Mouse (Mus musculus): ENCODE measurements at regions not wholly inside any gene's neighbourhood (a gene's known extent, or its start where the extent isn't known, plus 50 kb on each side); places are given as distances from the start of the nearest gene placed in this dataset.
"Not testable (repeated sequence)": the region's sequence is repeated elsewhere in the genome, so short reads cannot be mapped to it uniquely, and the experiment has no call there.

DNA sequence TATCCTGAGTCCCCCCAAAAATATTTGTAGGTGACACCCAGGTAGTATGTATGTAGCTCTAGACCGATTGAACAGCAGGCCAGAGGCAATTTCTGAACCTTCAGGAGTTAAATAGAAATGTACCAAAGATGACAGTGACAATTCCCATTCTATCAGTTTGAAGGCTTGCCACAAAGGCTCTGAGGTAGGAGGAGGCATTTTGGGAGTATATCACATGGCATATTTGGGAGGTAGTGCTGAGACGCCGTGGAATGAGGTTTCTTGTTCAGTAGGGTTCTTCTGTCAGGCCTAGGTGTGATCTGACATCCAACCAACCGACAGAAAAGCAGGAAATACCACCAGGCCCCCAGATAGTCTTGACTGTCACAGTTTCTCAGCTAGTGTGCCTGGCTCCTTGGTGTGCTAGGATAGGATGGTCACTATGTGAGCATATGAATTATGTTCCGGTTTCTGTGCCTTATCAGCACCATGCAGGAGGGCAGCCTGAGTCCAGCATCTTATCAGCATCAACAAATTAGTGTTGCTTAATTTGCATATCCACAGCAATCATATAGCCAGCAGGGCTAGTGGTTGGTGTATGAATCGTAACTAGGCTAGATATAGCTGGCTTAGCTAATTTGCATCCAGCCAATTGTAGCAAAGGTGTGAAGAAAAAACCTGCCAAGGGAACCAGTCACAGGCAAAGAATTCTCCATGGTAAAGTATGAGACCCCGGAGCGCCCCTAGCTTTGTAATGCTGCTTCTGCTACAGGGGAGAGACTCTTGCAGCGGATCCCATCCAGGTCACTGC is 136.3 kb upstream of the Bcor start:
- DNase-seq (ENCODE audit: low read depth), result no peak

DNA sequence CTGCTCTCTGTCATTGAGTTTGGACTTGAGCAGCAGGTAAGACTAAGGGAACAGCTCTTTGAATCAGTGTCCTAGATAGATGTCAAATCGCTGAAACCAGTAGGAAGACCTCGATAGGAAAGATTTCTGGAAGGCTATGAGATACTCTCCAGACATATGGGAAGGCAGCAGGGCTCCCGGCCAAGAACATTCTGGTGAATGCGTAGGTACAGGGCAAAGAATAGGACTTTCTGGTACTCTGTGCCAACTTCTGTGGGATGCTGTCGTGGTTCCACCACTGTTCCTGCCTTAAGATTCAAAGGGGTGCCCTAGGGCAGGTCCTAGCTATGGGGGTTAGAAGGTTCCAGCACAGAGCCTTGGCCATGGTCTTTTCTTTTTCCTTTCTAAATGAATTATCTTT is 138.5 kb upstream of the Bcor start:
- no peak for DNase-seq (ENCODE audit: low read depth)

DNA sequence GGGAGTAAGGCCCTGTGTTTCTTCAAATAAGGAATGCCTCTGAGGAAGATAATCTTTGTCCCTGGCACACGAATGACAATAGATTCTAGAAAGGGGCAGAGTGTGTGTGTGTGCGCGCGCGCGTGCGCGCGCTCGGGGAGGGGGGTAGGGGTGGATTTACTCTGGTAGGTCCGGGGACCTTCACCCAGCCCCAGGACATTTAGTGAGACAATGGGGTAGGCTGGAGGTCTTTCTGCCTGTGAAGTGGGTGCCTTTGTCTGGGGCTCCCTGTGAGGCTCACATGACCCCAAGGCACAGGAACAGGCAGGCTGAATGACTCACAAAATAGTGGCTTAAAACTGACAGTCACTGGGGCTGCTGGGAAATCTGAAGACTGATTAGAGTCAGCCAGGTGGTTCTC is 139.1 kb upstream of the Bcor start:
- no peak for DNase-seq (ENCODE audit: low read depth)

DNA sequence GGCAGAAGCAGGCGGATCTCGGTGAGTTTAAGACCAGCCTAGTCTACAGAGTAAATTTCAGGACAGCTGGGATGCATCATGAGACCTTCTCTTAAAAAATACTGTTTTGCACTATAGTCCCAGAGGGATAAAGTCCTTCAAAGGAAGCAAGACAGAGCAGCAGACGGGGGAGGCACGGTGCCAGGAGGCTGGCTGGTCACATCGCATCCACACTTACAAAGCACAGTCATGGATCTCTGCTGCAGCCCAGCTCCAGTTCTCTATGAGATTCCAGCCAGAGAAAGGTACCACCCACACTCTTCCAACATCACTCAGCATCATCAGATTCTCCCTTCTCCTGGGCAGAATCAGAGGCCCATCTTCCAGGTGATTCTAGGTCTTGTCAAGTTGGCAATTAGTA is 144.5 kb upstream of the Bcor start:
- DNase-seq (ENCODE audit: low read depth), result no peak

DNA sequence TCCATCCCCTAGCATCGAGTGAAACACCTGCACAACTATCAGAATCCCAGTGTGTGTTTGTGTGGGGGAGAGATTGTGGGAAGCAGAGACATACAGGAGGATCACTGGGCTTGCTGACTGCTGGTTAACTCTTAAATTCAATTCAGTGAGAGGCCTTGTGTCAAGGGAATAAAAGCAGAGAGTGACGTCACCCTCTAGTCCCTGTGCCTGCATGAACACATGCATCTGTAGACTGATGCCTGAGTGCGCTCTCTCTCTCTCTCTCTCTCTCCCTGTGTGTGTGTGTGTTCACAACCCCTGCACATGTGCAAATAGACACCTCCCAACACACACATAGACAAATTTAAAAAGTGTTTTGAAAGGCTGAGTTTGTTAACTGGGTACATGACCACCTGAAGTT is 146.8 kb upstream of the Bcor start:
- no peak for DNase-seq (ENCODE audit: low read depth)

DNA sequence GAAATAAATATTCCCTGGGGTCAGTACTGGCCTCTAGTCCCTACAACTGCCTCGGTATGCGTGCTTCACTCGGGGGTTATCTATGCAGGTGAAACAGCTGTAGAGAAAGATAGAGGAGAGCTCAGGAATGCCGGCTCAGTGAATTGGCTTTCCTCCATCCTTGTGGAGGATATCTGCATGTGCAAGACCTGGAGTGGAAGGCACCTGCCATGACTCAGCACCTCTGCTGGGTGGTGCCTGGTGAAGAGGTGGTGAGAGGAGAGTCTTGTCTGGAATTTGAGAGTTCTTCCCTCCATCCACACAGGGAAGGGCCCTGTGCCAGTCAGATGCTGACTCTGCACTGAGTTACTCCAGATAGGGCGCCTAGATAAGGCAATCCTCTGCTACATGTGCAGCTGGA is 152.4 kb upstream of the Bcor start:
- no peak for DNase-seq (ENCODE audit: low read depth)

DNA sequence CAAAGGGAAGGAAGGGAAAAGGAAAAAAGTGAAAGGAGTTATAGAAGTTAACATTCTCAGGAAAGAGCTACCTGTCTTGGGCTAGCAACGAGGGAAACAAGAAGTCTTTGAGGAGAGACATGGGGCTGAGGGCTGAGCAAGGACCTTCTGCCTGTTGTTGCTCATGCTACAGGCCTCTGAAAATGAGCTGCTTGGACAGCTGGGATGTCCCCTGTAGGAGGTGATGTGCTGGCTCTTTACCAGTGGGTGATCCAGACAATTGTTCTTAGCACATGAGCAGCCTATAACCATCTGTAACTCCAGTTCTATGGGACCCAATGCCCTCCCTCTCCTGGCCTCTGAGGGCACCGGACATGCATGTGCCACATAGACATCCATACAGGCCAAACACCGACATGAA is 155.5 kb upstream of the Bcor start:
- DNase-seq (ENCODE audit: low read depth), result no peak

DNA sequence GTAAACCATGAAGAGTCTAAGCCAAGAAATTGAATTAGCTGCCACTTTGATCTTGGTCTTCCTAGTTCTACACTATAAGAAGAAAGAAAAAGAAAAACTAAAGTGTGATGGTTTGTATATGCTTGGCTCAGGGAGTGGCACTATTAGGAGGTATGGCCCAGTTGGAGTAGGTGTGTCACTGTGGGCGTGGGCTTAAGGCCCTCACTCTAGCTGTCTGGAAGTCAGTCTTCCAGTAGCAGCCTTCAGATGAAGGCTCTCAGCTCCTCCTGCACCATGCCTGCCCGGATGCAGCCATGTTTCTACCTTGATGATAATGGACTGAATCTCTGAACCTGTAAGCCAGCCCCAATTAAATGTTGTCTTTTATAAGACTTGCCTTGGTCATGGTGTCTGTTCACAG is 157.3 kb upstream of the Bcor start:
- not testable (repeated sequence) for DNase-seq (ENCODE audit: low read depth)

DNA sequence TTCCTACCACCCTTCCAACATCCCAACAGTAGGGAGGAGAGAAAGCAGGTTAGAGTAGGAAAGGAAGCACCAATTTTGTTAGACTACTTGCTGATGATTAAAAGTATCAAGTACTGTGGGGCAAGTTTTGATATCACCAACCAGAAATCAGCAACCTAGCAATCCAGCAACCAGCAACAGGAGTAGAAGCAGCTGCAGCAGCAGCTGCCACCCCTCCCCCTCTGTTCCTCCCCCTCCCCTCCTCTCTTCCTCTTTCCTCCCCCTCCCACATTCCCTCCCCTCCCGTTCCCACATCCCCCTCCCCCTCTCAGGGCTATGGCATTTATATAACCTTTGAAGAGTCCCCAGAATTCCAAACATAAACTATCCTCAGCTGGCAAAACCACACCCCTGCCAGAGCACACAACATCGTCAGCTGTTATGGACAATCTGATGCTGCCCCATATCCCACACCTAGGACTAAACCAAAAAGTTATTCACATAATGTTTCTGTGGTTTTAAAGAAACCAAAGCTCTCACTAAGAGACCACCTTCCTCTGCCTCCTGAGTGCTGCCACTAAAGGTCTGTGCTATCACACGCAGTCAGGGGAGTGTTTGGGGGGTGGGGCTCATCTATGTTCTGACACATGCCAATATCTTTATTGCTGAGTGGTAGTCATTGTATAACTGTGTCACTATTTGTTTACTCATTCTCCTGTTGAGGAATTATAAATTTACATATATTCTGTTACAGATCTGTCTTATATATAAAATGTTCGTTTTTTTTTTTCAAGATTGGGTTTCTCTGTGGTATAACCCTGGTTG is 158.9 kb upstream of the Bcor start:
- DNase-seq (ENCODE audit: low read depth), result no peak

DNA sequence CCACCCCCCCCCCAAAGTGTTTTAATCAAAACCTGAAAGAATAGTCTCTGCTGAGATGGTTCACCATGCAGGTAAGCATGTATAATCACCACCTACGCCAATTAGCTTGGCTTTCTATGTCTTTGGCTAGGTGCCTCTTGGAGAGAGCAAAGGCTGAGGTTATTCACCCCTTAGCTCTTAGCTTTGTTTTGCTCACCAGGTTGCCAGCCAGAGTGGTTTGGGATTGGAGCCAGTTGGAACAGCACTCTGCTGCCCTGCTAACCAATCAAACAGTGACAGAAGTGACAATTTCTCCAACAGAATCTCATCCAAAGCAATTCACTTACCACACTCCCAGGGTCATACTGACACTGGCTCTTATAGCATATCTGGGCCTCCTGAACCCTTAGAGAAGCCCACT is 162.3 kb upstream of the Bcor start:
- DNase-seq (ENCODE audit: low read depth), result peak; percentile 40

DNA sequence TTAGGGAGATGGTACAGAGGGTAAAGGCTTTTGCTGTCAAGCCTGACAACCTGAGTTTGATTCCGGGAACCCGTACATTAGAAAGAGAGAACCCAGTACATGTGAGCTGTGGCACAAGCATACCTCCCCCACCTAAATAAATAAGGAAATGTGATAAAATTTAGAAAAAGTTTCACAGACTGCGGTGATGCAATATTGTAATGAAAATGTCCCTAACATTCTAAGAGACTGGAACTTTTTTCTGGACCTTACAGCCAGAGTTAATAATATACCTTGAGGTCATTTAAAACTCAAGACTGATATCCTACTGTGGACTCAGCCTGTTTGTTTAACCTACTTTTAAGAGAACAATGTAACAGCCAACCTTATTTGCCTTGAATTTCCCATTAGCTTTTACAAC is 163.1 kb upstream of the Bcor start:
- DNase-seq (ENCODE audit: low read depth), result no peak

DNA sequence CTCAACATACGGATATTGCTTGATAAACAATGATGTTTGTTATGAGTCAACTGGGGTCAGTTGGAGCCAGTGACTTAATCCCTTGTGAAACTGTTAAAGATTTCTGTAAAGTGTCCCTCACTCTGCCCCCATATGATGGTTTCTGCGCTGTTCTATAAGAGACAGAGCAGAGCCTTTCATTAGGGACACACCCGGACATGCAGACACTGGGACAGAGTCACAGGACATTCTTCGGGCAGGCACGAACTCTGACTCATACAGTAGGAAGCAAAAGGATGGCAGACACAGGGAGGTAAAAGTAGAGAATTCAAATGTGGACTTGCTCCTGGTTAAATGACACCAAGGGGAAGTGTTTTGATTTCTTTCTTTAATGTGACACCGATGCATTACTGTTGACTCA is 163.7 kb upstream of the Bcor start:
- no peak for DNase-seq (ENCODE audit: low read depth)

DNA sequence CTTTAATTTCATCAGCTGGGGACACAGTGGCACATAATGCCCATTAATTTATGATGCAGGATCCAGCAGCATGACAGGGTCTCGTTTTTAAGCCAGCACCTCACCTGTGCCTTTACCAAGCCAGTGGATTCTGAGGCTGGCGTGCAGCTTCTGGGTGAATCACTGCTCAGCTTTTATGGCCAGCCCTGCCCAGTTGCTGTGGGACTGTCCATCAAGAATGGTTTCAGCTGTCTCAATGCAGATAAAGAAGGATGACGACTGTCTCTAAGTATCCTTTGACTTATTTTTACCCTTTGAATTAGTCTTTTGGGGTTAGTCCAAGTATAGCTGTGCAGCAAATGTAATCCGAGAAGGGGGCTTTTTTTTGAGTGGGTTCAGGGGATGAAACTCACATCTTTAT is 167.3 kb upstream of the Bcor start:
- DNase-seq (ENCODE audit: low read depth), result no peak

DNA sequence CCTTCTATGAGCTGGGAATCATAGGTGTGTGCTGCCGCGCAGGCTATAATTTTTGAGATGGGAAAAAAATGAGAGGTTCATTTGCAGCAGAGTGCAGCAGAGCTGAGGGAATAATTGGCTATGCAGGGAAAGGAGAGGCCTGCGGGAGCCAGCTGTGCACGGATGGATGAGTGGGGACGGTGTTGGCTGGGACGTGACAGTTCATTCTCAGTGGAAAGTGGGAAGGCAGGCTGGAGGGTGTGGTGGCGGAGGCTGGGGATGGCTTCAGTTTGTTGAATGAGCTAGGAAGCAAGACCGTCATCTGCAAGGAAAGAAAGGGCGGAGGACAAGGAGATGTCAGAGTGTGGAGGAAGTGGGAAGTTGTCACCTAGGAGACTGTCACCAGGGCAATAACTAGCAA is 180.4 kb upstream of the Bcor start:
- no peak for DNase-seq (ENCODE audit: low read depth)

DNA sequence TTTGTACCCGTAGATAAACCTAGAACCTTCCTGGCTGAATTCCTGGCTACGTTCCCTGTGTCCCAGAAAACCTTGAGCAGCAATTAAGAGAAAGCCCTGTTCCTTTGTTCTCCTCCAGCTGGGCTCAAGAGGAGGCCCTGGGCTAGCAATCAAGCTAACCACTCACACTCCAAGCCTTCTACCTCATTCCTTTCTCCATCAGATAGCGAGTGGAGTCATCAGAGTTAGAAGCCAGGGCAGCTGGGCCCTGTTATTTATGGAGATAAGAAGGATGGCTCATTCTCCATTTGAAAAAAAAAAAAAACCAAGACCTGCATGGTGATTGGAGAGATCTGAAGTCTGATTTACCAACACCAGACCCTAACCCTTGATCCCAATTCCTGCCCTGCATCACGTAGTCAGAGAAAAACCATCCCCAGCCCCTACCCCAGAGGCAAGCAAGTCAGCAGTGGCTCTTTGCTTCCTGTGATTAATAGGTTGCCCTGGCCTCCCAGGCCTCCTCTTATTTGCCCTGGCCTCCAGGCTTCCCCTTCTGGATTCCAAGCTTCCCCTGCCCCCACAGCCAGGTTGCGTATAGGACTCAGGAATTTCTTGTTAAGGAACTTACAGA is 181.3 kb upstream of the Bcor start:
- DNase-seq (ENCODE audit: low read depth), result no peak

DNA sequence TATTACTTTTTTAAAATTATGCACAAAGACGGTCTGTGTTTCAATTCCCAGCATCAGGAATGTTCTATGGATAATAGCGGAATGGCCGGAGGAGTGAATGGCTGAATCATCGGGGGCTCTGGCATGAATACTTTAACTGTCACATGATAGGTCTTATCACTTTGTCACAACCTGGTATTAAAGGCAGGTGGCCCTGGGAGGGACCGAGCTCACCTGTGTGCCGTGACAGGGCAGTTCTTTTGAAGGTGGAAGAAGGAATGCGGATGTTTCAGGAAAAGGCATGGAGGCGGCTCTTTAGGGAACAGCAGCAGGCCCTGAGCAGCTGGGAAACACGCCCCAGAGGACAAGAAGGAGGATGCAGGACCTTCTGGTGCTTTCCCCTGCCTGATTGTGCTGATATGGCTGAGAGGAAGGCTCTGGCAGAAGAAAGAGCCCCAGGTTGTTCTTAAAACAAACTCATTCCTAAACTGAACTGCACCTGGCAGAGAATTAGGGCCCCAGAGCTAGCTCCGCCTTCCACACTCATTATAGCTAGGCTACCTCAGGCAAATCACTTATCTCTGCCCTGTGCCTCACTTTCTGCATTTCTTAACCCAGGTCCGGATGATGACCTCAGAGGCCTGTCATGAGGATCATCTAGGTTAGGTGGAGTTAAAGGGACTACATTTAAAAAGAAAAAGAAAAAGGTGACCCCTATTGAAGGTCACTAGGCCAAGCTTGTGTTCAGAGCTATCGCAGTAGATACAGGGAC is 184.8 kb upstream of the Bcor start:
- DNase-seq (ENCODE audit: low read depth), result no peak

DNA sequence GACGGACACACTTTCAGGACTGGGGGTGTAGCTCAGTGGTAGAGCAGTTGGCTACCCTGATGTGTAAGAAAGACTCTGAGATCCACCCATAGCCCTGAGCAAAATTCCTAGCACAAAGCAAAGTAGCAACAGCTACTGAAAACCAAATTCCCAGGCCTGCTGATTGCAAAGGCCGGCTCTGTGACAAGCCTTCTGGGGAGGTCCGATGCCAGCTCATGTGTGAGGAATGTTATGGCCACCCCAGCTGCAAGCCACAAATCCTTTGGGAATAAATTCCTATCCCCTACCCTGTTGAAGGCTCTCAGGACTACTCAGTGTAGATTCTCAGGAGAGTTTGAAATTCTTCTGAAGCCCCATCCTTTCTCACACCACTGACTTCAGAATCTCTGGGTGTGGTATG is 186.7 kb upstream of the Bcor start:
- DNase-seq (ENCODE audit: low read depth), result no peak

DNA sequence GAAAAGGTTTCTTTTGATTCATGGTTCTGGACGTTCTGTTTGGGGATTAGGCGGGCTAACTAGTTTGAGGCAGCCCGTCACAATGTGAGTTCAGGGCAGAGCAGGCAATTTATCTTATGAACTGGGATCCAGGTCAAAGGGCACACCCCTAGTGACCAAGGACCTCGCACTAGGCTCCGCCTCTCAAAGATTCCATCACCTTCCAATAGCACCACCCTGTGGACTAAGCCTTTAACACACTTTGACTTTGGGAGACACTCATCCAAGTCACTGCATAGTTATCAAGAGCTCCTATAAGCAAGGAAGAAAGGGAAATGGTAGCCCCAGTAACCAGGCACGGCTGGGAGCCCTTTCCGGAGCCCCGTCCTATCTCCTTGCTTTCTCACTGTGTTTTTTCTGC is 188.0 kb upstream of the Bcor start:
- no peak for DNase-seq (ENCODE audit: low read depth)

DNA sequence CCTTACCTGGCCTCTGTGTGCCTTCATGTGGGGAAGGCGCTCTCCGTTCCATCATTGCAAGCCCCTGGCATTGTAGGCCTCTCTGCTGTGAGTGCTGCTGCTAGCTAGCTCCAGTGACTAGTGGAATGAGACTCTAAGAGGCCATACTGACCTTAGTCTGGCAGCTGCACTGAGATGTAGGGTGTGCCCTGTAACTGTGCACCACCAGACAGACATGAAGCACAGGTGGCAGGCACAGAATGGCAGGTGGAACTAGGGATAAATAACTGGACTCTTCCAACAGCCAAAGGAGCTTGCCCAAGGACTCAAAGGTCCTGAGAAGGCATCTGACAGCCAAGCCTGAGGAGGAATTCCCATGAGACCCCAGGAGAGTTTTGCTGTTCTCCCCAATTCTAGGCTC is 194.7 kb upstream of the Bcor start:
- DNase-seq (ENCODE audit: low read depth), result no peak

DNA sequence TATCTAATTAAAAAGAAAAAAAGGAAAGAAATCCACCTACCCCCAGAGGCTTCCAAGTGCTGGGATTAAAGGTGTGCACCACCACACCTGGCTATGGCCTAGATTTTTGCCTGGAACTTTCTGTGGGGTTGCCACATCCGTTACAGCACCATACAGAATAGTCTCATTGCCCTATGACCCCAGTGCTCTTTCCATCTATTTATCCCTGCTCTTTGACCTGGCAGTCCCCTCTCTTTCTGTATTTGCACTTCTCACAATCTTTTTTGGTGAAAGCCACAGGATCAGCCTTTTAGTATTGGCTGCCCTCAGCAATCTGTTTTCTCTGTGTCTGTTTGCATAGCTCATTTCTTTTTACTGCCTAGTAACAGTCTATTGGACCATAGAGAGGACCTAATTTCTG is 197.9 kb upstream of the Bcor start:
- no peak for DNase-seq (ENCODE audit: low read depth)

DNA sequence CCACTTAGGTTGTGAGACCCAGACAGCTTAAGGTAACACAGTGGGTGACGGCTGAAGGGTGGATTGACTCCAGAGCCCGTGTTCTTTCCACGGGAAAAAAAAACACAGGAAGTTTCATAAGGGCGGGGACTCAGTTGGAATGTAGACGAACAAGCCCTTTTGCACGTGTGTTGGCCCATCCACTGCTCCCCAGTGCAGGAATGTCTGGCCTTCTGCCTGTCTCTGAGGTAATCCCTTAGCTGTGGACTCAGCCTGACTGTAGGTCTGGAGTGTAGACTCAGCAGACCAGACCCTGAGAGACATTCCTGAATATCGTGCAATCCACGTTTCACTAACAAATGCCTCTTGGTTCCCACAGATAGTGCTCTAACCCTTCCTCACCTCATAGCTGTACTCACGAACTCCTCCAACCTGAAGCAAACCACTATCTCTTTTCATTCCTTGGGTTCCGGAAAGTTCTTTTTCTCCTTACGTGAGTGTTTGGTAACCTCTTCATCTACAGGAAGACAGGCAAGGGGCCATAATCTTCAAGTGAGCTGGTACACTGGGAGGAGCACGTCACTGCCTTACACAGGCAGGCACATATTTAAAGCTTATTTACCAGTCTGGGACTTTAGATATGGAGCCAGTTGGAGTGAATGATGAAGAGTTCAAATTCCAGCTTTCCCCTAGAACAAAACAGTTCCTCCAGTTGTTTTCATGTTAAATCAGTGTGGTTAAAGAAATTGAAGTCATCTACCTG is 205.6 kb upstream of the Bcor start:
- no peak for DNase-seq (ENCODE audit: low read depth)

DNA sequence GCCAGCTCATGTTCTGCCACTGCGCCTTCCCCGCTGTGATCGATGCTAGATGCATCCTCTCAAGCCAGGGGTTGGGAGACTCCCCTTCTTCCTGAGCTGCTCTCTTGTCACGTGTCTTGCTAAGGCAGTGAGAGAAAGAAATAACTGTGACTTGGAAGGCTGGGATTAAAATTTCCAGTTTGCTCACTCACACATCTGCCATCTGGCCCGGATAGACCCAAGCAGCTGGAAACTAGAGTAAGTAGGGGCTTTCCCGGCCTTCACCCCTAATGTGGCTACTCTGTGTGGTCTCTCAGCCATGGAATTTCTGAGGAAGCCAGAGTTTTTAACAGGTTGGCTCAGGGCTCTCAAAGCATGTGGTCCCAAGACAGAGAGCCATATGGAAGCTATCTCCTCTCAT is 206.6 kb upstream of the Bcor start:
- no peak for DNase-seq (ENCODE audit: low read depth)

Data from gonadal fat pad, adult 2 months (tissue).